In genomic region chr3:133310809-133311179, GRCm38 (mm10) we compare ENCODE assay signal across 8 mouse cellular contexts. TPM values are rescaled to one million over a fixed set of nuclear protein-coding genes. Genes with fewer than 3 reads are reported as not detected.
DNase-seq lines count a peak whose midpoint lies in the region; ATAC-seq and TF ChIP-seq lines count a peak whose summit lies in the region.

No protein-coding gene starts in this region.

- peak overlapping the region; percentile 96 for H3K27ac ChIP-seq in thymus, adult 2 months (ENCODE audit: control insufficient read depth, insufficient read depth, low read length)
- H3K27ac ChIP-seq in limb, embryonic 11.5 days (replicated peaks; ENCODE audit: low read depth, low read length) = peak overlapping the region; percentile 96
- peak overlapping the region; percentile 95 for H3K27ac ChIP-seq in olfactory bulb, adult 2 months (ENCODE audit: insufficient read depth, low read depth, low read length)

- peak overlapping the region; percentile 86 for H3K4me3 ChIP-seq in erythroblast, embryonic 14.5 days (replicated peaks)
- H3K4me3 ChIP-seq in thymus, adult 2 months (ENCODE audit: control insufficient read depth, insufficient read depth, low read length) = peak overlapping the region; percentile 82
- peak overlapping the region; percentile 60 for H3K4me3 ChIP-seq in limb, embryonic 11.5 days (ENCODE audit: low read depth, low read length)
- H3K4me3 ChIP-seq in olfactory bulb, adult 2 months (ENCODE audit: insufficient read depth, low read depth, low read length) = peak overlapping the region; percentile 97

- H3K36me3 ChIP-seq in erythroblast, embryonic 14.5 days (ENCODE audit: control insufficient read depth) = peaks cover 2% of the 10 kb centered on the region
- H3K36me3 ChIP-seq in thymus, adult 2 months (ENCODE audit: control insufficient read depth, insufficient read depth, low read length) = no peaks in the 10 kb centered on the region
- no peaks in the 10 kb centered on the region for H3K36me3 ChIP-seq in limb, embryonic 11.5 days (ENCODE audit: control insufficient read depth, insufficient read depth, low read length)

- H3K4me1 ChIP-seq in erythroblast, embryonic 14.5 days (ENCODE audit: control insufficient read depth) = peaks cover 37% of the 10 kb centered on the region
- H3K4me1 ChIP-seq in thymus, adult 2 months (replicated peaks; ENCODE audit: control insufficient read depth, insufficient read depth, low read length) = peaks cover 8% of the 10 kb centered on the region
- H3K4me1 ChIP-seq in limb, embryonic 11.5 days (ENCODE audit: control insufficient read depth, insufficient read depth, low read length) = no peaks in the 10 kb centered on the region
- peaks cover 2% of the 10 kb centered on the region; the same call in 1 of the 2 replicates for H3K4me1 ChIP-seq in olfactory bulb, adult 2 months (ENCODE audit: control insufficient read depth, insufficient read depth, low read length)

- no peak for ATAC-seq in erythroblast, adult 5-6 weeks (replicated peaks; ENCODE audit: low FRiP score, poor library complexity, severe bottlenecking)
- ATAC-seq in limb, embryonic 11.5 days (ENCODE audit: insufficient number of reproducible peaks, low FRiP score, low TSS enrichment, low read depth) = no peak

- no peak for DNase-seq in thymus, adult 2 months
- no peak for DNase-seq in thymus, postnatal 10 days (ENCODE audit: low spot score in 2 of 2)
- DNase-seq in limb, embryonic 11.5 days (ENCODE audit: low spot score) = no peak
- DNase-seq in cerebellum, adult 11 months = no peak
- DNase-seq in Muller cell, postnatal 12 days (ENCODE audit: inconsistent ontology term) = no peak

- no peak for TF ChIP-seq POLR2A in thymus, adult 2 months (IDR thresholded peaks at IDR 0.05; ENCODE audit: control insufficient read depth, extremely low read depth, insufficient read depth, low read length, poor library complexity)
- no peak for TF ChIP-seq POLR2A in olfactory bulb, adult 2 months (IDR thresholded peaks at IDR 0.05; ENCODE audit: insufficient read depth, low read depth, low read length)

- no peaks in the 10 kb centered on the region for H3K27me3 ChIP-seq in erythroblast, embryonic 14.5 days (ENCODE audit: control insufficient read depth)
- H3K27me3 ChIP-seq in thymus, adult 2 months (ENCODE audit: control insufficient read depth, insufficient read depth, low read length) = no peaks in the 10 kb centered on the region
- no peaks in the 10 kb centered on the region for H3K27me3 ChIP-seq in limb, embryonic 11.5 days (ENCODE audit: control insufficient read depth, insufficient read depth, low read length)

- H3K4me2 ChIP-seq in limb, embryonic 11.5 days (ENCODE audit: low read depth, severe bottlenecking) = peak overlapping the region; percentile 55

- H3K9ac ChIP-seq in limb, embryonic 11.5 days (ENCODE audit: low read length) = peak overlapping the region; percentile 95

- TF ChIP-seq CTCF in thymus, adult 2 months (IDR thresholded peaks at IDR 0.05; ENCODE audit: borderline replicate concordance, control insufficient read depth, extremely low read depth, insufficient read depth, low read length, poor library complexity) = no peak
- no peak for TF ChIP-seq CTCF in olfactory bulb, adult 2 months (IDR thresholded peaks at IDR 0.05; ENCODE audit: insufficient read depth, low read depth, low read length)

- H3K9me3 ChIP-seq in erythroblast, embryonic 14.5 days (ENCODE audit: control insufficient read depth, low read length) = no peaks in the 10 kb centered on the region
- H3K9me3 ChIP-seq in limb, embryonic 11.5 days (ENCODE audit: control insufficient read depth, low read length) = no peaks in the 10 kb centered on the region

- 26% methylated on average over 14 of the region's 14 CpGs for WGBS in thymus, adult 2 months
- WGBS in limb, embryonic 11.5 days = 24% methylated on average over 14 of the region's 14 CpGs
- WGBS in olfactory bulb, adult 2 months = 12% methylated on average over 14 of the region's 14 CpGs

RNA-seq across cellular contexts. Expression of gene Ppa2, which starts 0.9 kb away (rescaled TPM):
- 1.3 and 1.5 TPM in 2 replicates for polyA plus RNA-seq in erythroblast, embryonic 14.5 days (2012)
- total RNA-seq in erythroblast, adult 5-6 weeks (2015; ENCODE audit: low replicate concordance) = 14.4 and 16.1 TPM in 2 replicates
- total RNA-seq in erythroblast, adult 5-6 weeks (2017; ENCODE audit: low replicate concordance) = 10.6 and 24.6 TPM in 2 replicates
- 38.5 and 50.5 TPM in 2 replicates for polyA plus RNA-seq in thymus, adult 2 months (2012; rRNA removed)
- polyA plus RNA-seq in limb, embryonic 11.5 days (2014; fragmentation: Nextera tagmentation; extraction: Ambion mirVana) = 78.4 and 85.8 TPM in 2 replicates
- polyA plus RNA-seq in olfactory bulb, adult 2 months (2012; ENCODE audit: insufficient read depth, insufficient read length, low replicate concordance, missing spikeins) = not detected in 2 replicates

Comparison
In these comparisons a context has a peak if more than half of its experiments do, and no peak if none do; other contexts are left out.
1. RNA of gene Ppa2, which starts 0.9 kb away (polyA plus RNA-seq): 78.4 to 85.8 TPM in limb, embryonic 11.5 days and 38.5 to 50.5 TPM in thymus, adult 2 months; 1.3 to 1.5 TPM in erythroblast, embryonic 14.5 days and not detected in olfactory bulb, adult 2 months; every median in the first group is over 10 times any median in the second.
2. Peak in every context shown above with its lines, with median percentiles within 50 percentile points of each other: H3K4me3 ChIP-seq and H3K27ac ChIP-seq.